Mouse (Mus musculus) stomach, postnatal 0 days (tissue): ENCODE measurements around the gene Slc9a6.
A peak's percentile ranks its signal among the peaks of the same experiment; 100 is the strongest.

Source experiments
- CTCF ChIP-seq: IDR thresholded peaks from 2 replicates; pipeline ENCODE4 v1.5.1; 2016; ENCODE audit warnings: antibody characterized with exemption, low read depth, mild to moderate bottlenecking, moderate library complexity
- EP300 ChIP-seq: optimal IDR thresholded peaks from 2 replicates; pipeline ENCODE3; 2016; ENCODE audit warnings: antibody characterized with exemption

- TF ChIP-seq CTCF (peak; percentile 77), EP300 (no peak)
Observed at GRCm38 (mm10) chrX:56649549-56650354, 40.2 kb downstream of the Slc9a6 start.
